Mouse (Mus musculus): ENCODE results near the gene Cxxc4. TPM values are rescaled to one million over a fixed set of nuclear protein-coding genes. Genes with fewer than 3 reads are reported as not detected.
A peak's percentile ranks its signal among the peaks of the same experiment; 100 is the strongest.
"Not testable (repeated sequence)": the region's sequence is repeated elsewhere in the genome, so short reads cannot be mapped to it uniquely, and the experiment has no call there.

Gene Cxxc4
- 3.7 and 4.3 TPM in 2 replicates for polyA plus RNA-seq (2014; fragmentation: Nextera tagmentation; extraction: Ambion mirVana)

- Histone ChIP-seq H3K9me3 (ENCODE audit: control insufficient read depth, low read length) (no peaks in the 10 kb centered on the region), H3K36me3 (ENCODE audit: control insufficient read depth, insufficient read depth, low read length) (no peaks in the 10 kb centered on the region), H3K4me1 (replicated peaks; ENCODE audit: control insufficient read depth, insufficient read depth, low read length) (peaks cover 10% of the 10 kb centered on the region; the same call in 1 of the 2 replicates), H3K27ac (ENCODE audit: low read depth) (peak within 1 kb of the TSS; percentile 79), H3K27me3 (replicated peaks; ENCODE audit: control insufficient read depth, insufficient read depth, low read length) (no peaks in the 10 kb centered on the region), H3K4me3 (ENCODE audit: low read depth, low read length) (peak within 1 kb of the TSS; percentile 52), H3K9ac (ENCODE audit: low read length) (peak within 1 kb of the TSS; percentile 60), H3K4me2 (ENCODE audit: low read length) (peak within 1 kb of the TSS; percentile 77)
- 1% methylated on average over 12 of the region's 22 CpGs for WGBS
- DNase-seq (ENCODE audit: low spot score) (no peak), ATAC-seq (replicated peaks; ENCODE audit: low FRiP score, low TSS enrichment, low read depth) (peak; percentile 73)
Measured at GRCm38 (mm10) chr3:134236414-134237112, at the start of gene Cxxc4. Gene Cxxc4 (plus strand): TSS chr3:134236484.

GRCm38 (mm10) chr3:134188979-134189946 lies 47.0 kb upstream of the Cxxc4 start:
- H3K9me3 ChIP-seq (ENCODE audit: control insufficient read depth, low read length): no peaks in the 10 kb centered on the region
- no peaks in the 10 kb centered on the region for H3K36me3 ChIP-seq (ENCODE audit: control insufficient read depth, insufficient read depth, low read length)
- no peak overlapping the region for H3K9ac ChIP-seq (ENCODE audit: low read length)
- peak overlapping the region; percentile 40; the same call in 1 of the 2 replicates for H3K4me2 ChIP-seq (ENCODE audit: low read length)
- ATAC-seq (replicated peaks; ENCODE audit: low FRiP score, low TSS enrichment, low read depth): no peak
- DNase-seq (ENCODE audit: low spot score): no peak
- H3K4me1 ChIP-seq (replicated peaks; ENCODE audit: control insufficient read depth, insufficient read depth, low read length): no peaks in the 10 kb centered on the region; the same call in 1 of the 2 replicates
- H3K27me3 ChIP-seq (replicated peaks; ENCODE audit: control insufficient read depth, insufficient read depth, low read length): no peaks in the 10 kb centered on the region
- WGBS: 68% methylated on average over 12 of the region's 12 CpGs
- no peak overlapping the region for H3K27ac ChIP-seq (ENCODE audit: low read depth)
- H3K4me3 ChIP-seq (ENCODE audit: low read depth, low read length): no peak overlapping the region

GRCm38 (mm10) chr3:134190046-134190445 lies 46.2 kb upstream of the Cxxc4 start:
- peak overlapping the region; percentile 40 for H3K4me2 ChIP-seq (ENCODE audit: low read length)
- no peak for DNase-seq (ENCODE audit: low spot score)
- H3K27ac ChIP-seq (ENCODE audit: low read depth): no peak overlapping the region
- no peaks in the 10 kb centered on the region for H3K36me3 ChIP-seq (ENCODE audit: control insufficient read depth, insufficient read depth, low read length)
- H3K27me3 ChIP-seq (replicated peaks; ENCODE audit: control insufficient read depth, insufficient read depth, low read length): no peaks in the 10 kb centered on the region
- H3K4me1 ChIP-seq (replicated peaks; ENCODE audit: control insufficient read depth, insufficient read depth, low read length): no peaks in the 10 kb centered on the region; the same call in 1 of the 2 replicates
- WGBS: 40% methylated on average over 11 of the region's 11 CpGs
- H3K9me3 ChIP-seq (ENCODE audit: control insufficient read depth, low read length): no peaks in the 10 kb centered on the region
- no peak overlapping the region for H3K4me3 ChIP-seq (ENCODE audit: low read depth, low read length)
- ATAC-seq (replicated peaks; ENCODE audit: low FRiP score, low TSS enrichment, low read depth): no peak
- H3K9ac ChIP-seq (ENCODE audit: low read length): no peak overlapping the region

- 22% methylated on average over 9 of the region's 9 CpGs for WGBS
- Histone ChIP-seq H3K27me3 (replicated peaks; ENCODE audit: control insufficient read depth, insufficient read depth, low read length) (no peaks in the 10 kb centered on the region), H3K27ac (ENCODE audit: low read depth) (no peak overlapping the region), H3K9ac (ENCODE audit: low read length) (no peak overlapping the region), H3K36me3 (ENCODE audit: control insufficient read depth, insufficient read depth, low read length) (no peaks in the 10 kb centered on the region), H3K4me2 (ENCODE audit: low read length) (peak overlapping the region; percentile 28; the same call in 1 of the 2 replicates), H3K4me3 (ENCODE audit: low read depth, low read length) (no peak overlapping the region), H3K4me1 (replicated peaks; ENCODE audit: control insufficient read depth, insufficient read depth, low read length) (0 out of 2 replicates have a peak, but pooled peaks cover 8% of the 10 kb centered on the region), H3K9me3 (ENCODE audit: control insufficient read depth, low read length) (no peaks in the 10 kb centered on the region)
- DNase-seq (ENCODE audit: low spot score): peak; percentile 54
- ATAC-seq (replicated peaks; ENCODE audit: low FRiP score, low TSS enrichment, low read depth): no peak
Measured at GRCm38 (mm10) chr3:134199892-134200291, 36.4 kb upstream of the Cxxc4 start.

GRCm38 (mm10) chr3:134206624-134207023 lies 29.7 kb upstream of the Cxxc4 start:
- Histone ChIP-seq H3K27ac (ENCODE audit: low read depth) (no peak overlapping the region), H3K9me3 (ENCODE audit: control insufficient read depth, low read length) (no peaks in the 10 kb centered on the region), H3K4me3 (ENCODE audit: low read depth, low read length) (no peak overlapping the region), H3K4me1 (replicated peaks; ENCODE audit: control insufficient read depth, insufficient read depth, low read length) (0 out of 2 replicates have a peak, but pooled peaks cover 3% of the 10 kb centered on the region), H3K36me3 (ENCODE audit: control insufficient read depth, insufficient read depth, low read length) (no peaks in the 10 kb centered on the region), H3K4me2 (ENCODE audit: low read length) (no peak overlapping the region), H3K27me3 (replicated peaks; ENCODE audit: control insufficient read depth, insufficient read depth, low read length) (no peaks in the 10 kb centered on the region), H3K9ac (ENCODE audit: low read length) (no peak overlapping the region)
- no peak for ATAC-seq (replicated peaks; ENCODE audit: low FRiP score, low TSS enrichment, low read depth)
- DNase-seq (ENCODE audit: low spot score): no peak
- WGBS: 88% methylated on average over 3 of the region's 3 CpGs

- H3K9ac ChIP-seq (ENCODE audit: low read length): no peak overlapping the region
- H3K36me3 ChIP-seq (ENCODE audit: control insufficient read depth, insufficient read depth, low read length): no peaks in the 10 kb centered on the region
- H3K4me3 ChIP-seq (ENCODE audit: low read depth, low read length): no peak overlapping the region
- 70% methylated on average over 6 of the region's 6 CpGs for WGBS
- H3K4me1 ChIP-seq (replicated peaks; ENCODE audit: control insufficient read depth, insufficient read depth, low read length): no peaks in the 10 kb centered on the region
- H3K27ac ChIP-seq (ENCODE audit: low read depth): no peak overlapping the region
- DNase-seq (ENCODE audit: low spot score) (no peak), ATAC-seq (replicated peaks; ENCODE audit: low FRiP score, low TSS enrichment, low read depth) (no peak)
- H3K9me3 ChIP-seq (ENCODE audit: control insufficient read depth, low read length): no peaks in the 10 kb centered on the region
- no peak overlapping the region for H3K4me2 ChIP-seq (ENCODE audit: low read length)
- no peaks in the 10 kb centered on the region for H3K27me3 ChIP-seq (replicated peaks; ENCODE audit: control insufficient read depth, insufficient read depth, low read length)
Measured at GRCm38 (mm10) chr3:134210950-134211349, 25.3 kb upstream of the Cxxc4 start.

- H3K27me3 ChIP-seq (replicated peaks; ENCODE audit: control insufficient read depth, insufficient read depth, low read length); H3K27ac ChIP-seq (ENCODE audit: low read depth); H3K4me1 ChIP-seq (replicated peaks; ENCODE audit: control insufficient read depth, insufficient read depth, low read length); H3K36me3 ChIP-seq (ENCODE audit: control insufficient read depth, insufficient read depth, low read length); H3K9ac ChIP-seq (ENCODE audit: low read length); DNase-seq (ENCODE audit: low spot score); H3K4me3 ChIP-seq (ENCODE audit: low read depth, low read length); H3K4me2 ChIP-seq (ENCODE audit: low read length); H3K9me3 ChIP-seq (ENCODE audit: control insufficient read depth, low read length); ATAC-seq (replicated peaks; ENCODE audit: low FRiP score, low TSS enrichment, low read depth): not testable (repeated sequence)
Measured at GRCm38 (mm10) chr3:134219881-134220280, 16.4 kb upstream of the Cxxc4 start.

GRCm38 (mm10) chr3:134221002-134221401 lies 15.3 kb upstream of the Cxxc4 start:
- H3K4me2 ChIP-seq (ENCODE audit: low read length): no peak overlapping the region
- H3K9me3 ChIP-seq (ENCODE audit: control insufficient read depth, low read length): no peaks in the 10 kb centered on the region
- no peak overlapping the region for H3K9ac ChIP-seq (ENCODE audit: low read length)
- H3K4me1 ChIP-seq (replicated peaks; ENCODE audit: control insufficient read depth, insufficient read depth, low read length): no peaks in the 10 kb centered on the region
- H3K36me3 ChIP-seq (ENCODE audit: control insufficient read depth, insufficient read depth, low read length): no peaks in the 10 kb centered on the region
- H3K27me3 ChIP-seq (replicated peaks; ENCODE audit: control insufficient read depth, insufficient read depth, low read length): no peaks in the 10 kb centered on the region
- 55% methylated on average over 2 of the region's 2 CpGs for WGBS
- no peak overlapping the region for H3K4me3 ChIP-seq (ENCODE audit: low read depth, low read length)
- ATAC-seq (replicated peaks; ENCODE audit: low FRiP score, low TSS enrichment, low read depth) (no peak), DNase-seq (ENCODE audit: low spot score) (no peak)
- no peak overlapping the region for H3K27ac ChIP-seq (ENCODE audit: low read depth)
